Mouse (Mus musculus) liver, postnatal 0 days (tissue): ENCODE data around the gene Lamb1. TPM values are rescaled to one million over a fixed set of nuclear protein-coding genes. Genes with fewer than 3 reads are reported as not detected.

Experiments
- ATAC-seq: fragments of 200-750 bp; cut with Nextera tagmentation; 2 replicates; pipeline ENCODE4 v1.8.0; 2017; ENCODE audit warnings: mild to moderate bottlenecking, moderate library complexity
- DNase-seq: peaks from one replicate; pipeline ENCODE4 v3.0.0-alpha.2; 2016
- H3K27ac ChIP-seq: fragments of 300-500 bp; sonication (generic); 2 replicates; pipeline ENCODE4 v1.5.1; 2014; ENCODE audit warnings: antibody characterized with exemption, moderate library complexity, mild to moderate bottlenecking, low read depth
- H3K27me3 ChIP-seq: fragments of 300-500 bp; sonication (generic); 2 replicates; pipeline ENCODE4 v1.6.1; 2014; ENCODE audit warnings: low read length, control low read depth, mixed read lengths; ENCODE audit not compliant: insufficient read depth
- H3K36me3 ChIP-seq: fragments of 300-500 bp; sonication (generic); replicated peaks from 2 replicates; pipeline ENCODE4 v1.6.1; 2014; ENCODE audit warnings: mild to moderate bottlenecking, control low read depth, low read length, moderate library complexity, mixed read lengths; ENCODE audit not compliant: insufficient read depth
- H3K4me1 ChIP-seq: fragments of 300-500 bp; sonication (generic); 2 replicates; pipeline ENCODE4 v1.6.1; 2014; ENCODE audit warnings: antibody characterized with exemption, mild to moderate bottlenecking, control low read depth; ENCODE audit not compliant: insufficient read depth
- H3K4me2 ChIP-seq: fragments of 300-500 bp; sonication (generic); 2 replicates; pipeline ENCODE4 v1.6.1; 2014; ENCODE audit warnings: low read depth, mild to moderate bottlenecking, low read length, moderate library complexity, mixed read lengths
- H3K4me3 ChIP-seq: fragments of 300-500 bp; sonication (generic); 2 replicates; pipeline ENCODE4 v1.5.1; 2014; ENCODE audit warnings: low read depth, low read length
- H3K9ac ChIP-seq: fragments of 300-500 bp; sonication (generic); replicated peaks from 2 replicates; pipeline ENCODE4 v1.6.1; 2014; ENCODE audit warnings: mild to moderate bottlenecking, moderate library complexity
- H3K9me3 ChIP-seq: fragments of 300-500 bp; sonication (generic); 2 replicates; pipeline ENCODE4 v1.6.1; 2016; ENCODE audit warnings: mild to moderate bottlenecking, control low read depth, low read length, mixed read lengths
- CTCF ChIP-seq: sonication (generic); IDR thresholded peaks from 2 replicates; pipeline ENCODE4 v1.5.1; 2016; ENCODE audit warnings: antibody characterized with exemption, low read depth
- EP300 ChIP-seq: IDR thresholded peaks from 2 replicates; pipeline ENCODE4 v1.6.1; 2016; ENCODE audit warnings: antibody characterized with exemption, low read depth, mild to moderate bottlenecking
- WGBS: fragments of 180-500 bp; shearing (Covaris S2); extraction: QIAGEN DNeasy Blood & Tissue Kit; methylation state at CpG from one replicate; pipeline ENCODE4 v1.1.7; 2014; ENCODE audit not compliant: insufficient replicate concordance; 5-methylcytosine and 5-hydroxymethylcytosine counted together
- polyA plus RNA-seq: library from polyadenylated mRNA; unstranded; fragments of >200 nt; fragmentation: Nextera tagmentation; extraction: Ambion mirVana; gene quantifications from 2 replicates; pipeline ENCODE4 v1.2.1, GENCODE M21; 2015

Lamb1 gene
- polyA plus RNA-seq, 1 experiment from 2014 or later: 3.1 TPM

GRCm38 (mm10) chr12:31290951-31291350 lies 25.9 kb downstream of the Lamb1 start:
- WGBS: 69% methylated on average over 3 of the region's 3 CpGs
- TF ChIP-seq EP300: no peak
- TF ChIP-seq CTCF: no peak
- no peak for ATAC-seq

DNA sequence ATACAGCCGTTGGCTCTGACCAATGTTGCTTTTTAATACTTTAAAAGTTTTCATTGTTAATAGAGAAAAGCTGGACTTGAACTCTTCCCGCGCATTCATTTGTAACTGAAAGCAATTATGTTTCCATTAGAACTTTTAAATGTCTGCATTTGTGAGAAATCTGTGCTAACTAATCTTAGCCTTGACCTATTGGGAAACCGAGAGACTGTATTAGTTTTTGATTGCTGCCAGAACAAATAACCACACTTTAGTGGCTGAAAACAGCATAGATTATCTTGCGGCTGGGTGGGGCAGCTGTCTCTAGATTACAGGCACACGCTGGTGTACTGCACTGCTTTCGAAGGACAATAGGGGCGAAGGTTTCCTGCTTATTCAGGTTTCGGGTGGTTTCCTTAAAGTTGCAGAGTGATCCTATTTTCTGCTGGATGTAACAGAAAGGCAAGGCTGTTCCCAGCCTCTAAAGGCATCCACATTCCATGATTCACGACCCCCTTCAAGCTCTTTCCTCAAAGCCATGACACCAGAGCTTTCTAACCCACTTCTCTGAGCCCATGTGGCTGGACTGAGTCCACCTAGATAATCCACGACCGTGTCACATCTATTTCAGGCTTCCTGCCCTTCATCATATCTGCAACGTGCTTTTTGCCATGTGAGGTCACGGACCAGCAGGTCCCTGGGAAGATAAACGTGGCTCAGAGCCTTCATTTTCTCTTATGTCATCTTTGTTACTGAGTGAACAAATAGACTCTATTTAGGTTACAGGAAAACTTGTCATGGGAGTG lies 28.5 kb downstream of the Lamb1 start:
- no peak overlapping the region for H3K9ac ChIP-seq
- WGBS: 46% methylated on average over 15 of the region's 15 CpGs
- ATAC-seq (peak; percentile 48), DNase-seq (no peak)
- peaks cover 11% of the 10 kb centered on the region; the same call in 1 of the 2 replicates for H3K4me1 ChIP-seq
- H3K4me2 ChIP-seq: no peak overlapping the region
- H3K27me3 ChIP-seq: 0 out of 2 replicates have a peak, but pooled peaks cover 5% of the 10 kb centered on the region
- no peaks in the 10 kb centered on the region for H3K36me3 ChIP-seq
- no peak overlapping the region for H3K4me3 ChIP-seq
- no peak overlapping the region for H3K27ac ChIP-seq
- no peaks in the 10 kb centered on the region for H3K9me3 ChIP-seq
- TF ChIP-seq EP300: no peak
- no peak for TF ChIP-seq CTCF

More at GRCm38 (mm10) chr12:31290951-31291350, 25.9 kb downstream of the Lamb1 start:
- Histone ChIP-seq H3K27me3 (no peaks in the 10 kb centered on the region), H3K4me2 (no peak overlapping the region), H3K4me1 (peaks cover 11% of the 10 kb centered on the region; the same call in 1 of the 2 replicates), H3K27ac (no peak overlapping the region), H3K9ac (no peak overlapping the region), H3K9me3 (no peaks in the 10 kb centered on the region), H3K36me3 (no peaks in the 10 kb centered on the region), H3K4me3 (no peak overlapping the region)
- DNase-seq: no peak

- Histone ChIP-seq H3K27me3 (0 out of 2 replicates have a peak, but pooled peaks cover 5% of the 10 kb centered on the region), H3K36me3 (0 out of 2 replicates have a peak, but pooled peaks cover 2% of the 10 kb centered on the region), H3K27ac (no peak overlapping the region), H3K9me3 (no peaks in the 10 kb centered on the region), H3K4me1 (peaks cover 11% of the 10 kb centered on the region; the same call in 1 of the 2 replicates), H3K4me2 (peak overlapping the region; percentile 36; the same call in 1 of the 2 replicates), H3K9ac (no peak overlapping the region), H3K4me3 (no peak overlapping the region)
- ATAC-seq (peak; percentile 88), DNase-seq (peak; percentile 38)
- TF ChIP-seq CTCF: no peak
- TF ChIP-seq EP300: no peak
- WGBS: 61% methylated on average over 10 of the region's 10 CpGs
These were observed 29.5 kb downstream of the Lamb1 start for GRCm38 (mm10) chr12:31294526-31294925.

DNA sequence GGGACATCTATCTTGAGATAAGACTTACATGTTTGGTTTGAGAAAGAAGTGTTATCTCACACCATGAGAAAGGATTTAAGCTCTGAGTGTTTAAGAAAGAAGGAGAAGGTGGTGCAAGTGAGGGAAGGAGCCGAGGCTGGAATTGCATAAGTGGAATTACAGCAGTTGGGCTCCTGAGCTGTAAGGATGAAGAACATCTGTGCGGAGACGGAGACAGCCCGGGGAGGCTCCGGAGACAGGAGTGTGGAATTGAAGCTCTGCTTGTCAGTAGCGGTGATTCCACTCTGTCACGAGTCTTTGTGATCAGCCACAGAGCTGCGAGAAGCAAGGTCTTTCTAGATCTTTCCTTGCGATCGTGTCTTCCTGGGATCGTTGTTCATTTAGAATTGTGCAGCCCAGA lies 30.0 kb downstream of the Lamb1 start:
- Histone ChIP-seq H3K27me3 (0 out of 2 replicates have a peak, but pooled peaks cover 5% of the 10 kb centered on the region), H3K9ac (no peak overlapping the region), H3K9me3 (no peaks in the 10 kb centered on the region), H3K4me2 (peak overlapping the region; percentile 36), H3K27ac (no peak overlapping the region), H3K36me3 (0 out of 2 replicates have a peak, but pooled peaks cover 2% of the 10 kb centered on the region), H3K4me3 (no peak overlapping the region), H3K4me1 (peaks cover 11% of the 10 kb centered on the region; the same call in 1 of the 2 replicates)
- TF ChIP-seq EP300 (no peak), CTCF (no peak)
- no peak for ATAC-seq
- DNase-seq: no peak
- WGBS: 71% methylated on average over 11 of the region's 11 CpGs

DNA sequence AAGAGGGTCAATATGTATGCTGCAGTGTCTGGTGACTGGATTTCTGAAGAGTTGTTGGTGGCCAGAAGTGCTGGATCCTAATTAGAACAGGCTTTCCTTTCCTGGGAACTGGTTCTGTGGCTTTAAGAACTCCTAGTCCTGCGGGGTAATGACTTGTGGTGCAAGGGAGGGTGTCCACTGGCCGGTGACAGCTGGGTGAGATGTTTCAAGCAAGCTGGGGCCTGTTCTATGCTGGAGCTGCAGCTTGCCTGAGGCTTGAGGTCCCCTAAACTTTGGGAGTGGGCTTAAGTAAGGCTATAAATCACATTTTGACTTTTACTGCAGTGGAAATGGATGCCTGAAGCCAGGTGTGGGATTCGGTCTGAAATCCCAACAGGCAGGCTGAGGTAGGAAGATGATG lies 30.5 kb downstream of the Lamb1 start:
- WGBS: 60% methylated on average over 3 of the region's 3 CpGs
- Histone ChIP-seq H3K9ac (no peak overlapping the region), H3K27me3 (0 out of 2 replicates have a peak, but pooled peaks cover 5% of the 10 kb centered on the region), H3K4me3 (no peak overlapping the region), H3K4me2 (peak overlapping the region; percentile 36; the same call in 1 of the 2 replicates), H3K27ac (no peak overlapping the region), H3K4me1 (peaks cover 11% of the 10 kb centered on the region; the same call in 1 of the 2 replicates), H3K36me3 (0 out of 2 replicates have a peak, but pooled peaks cover 2% of the 10 kb centered on the region), H3K9me3 (no peaks in the 10 kb centered on the region)
- DNase-seq: no peak
- ATAC-seq: no peak
- TF ChIP-seq EP300 (no peak), CTCF (no peak)

DNA sequence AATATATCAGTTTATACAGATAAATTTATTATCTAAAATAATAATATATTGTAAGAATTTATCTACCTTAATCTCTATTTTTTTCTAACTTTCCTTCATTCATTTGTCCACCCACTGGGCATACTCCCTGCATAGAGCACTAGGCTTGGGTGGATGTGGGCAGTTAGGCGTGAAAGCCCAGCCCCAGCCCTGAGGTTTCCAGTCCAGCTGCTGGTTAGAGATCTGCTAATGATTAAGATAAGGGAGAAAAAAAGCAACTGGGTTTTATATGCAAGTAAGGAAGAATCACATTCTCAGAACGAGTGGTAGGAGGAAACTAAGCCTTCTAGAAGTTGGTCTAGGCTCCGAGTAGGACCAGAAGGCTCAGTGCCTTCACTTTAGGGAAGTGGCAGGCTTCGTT lies 31.1 kb downstream of the Lamb1 start:
- ATAC-seq: no peak
- 45% methylated on average over 4 of the region's 4 CpGs for WGBS
- H3K27me3 ChIP-seq: 0 out of 2 replicates have a peak, but pooled peaks cover 5% of the 10 kb centered on the region

More for the DNA sequence above, 31.1 kb downstream of the Lamb1 start:
- no peak for TF ChIP-seq EP300
- no peak for TF ChIP-seq CTCF
- Histone ChIP-seq H3K9me3 (no peaks in the 10 kb centered on the region), H3K4me2 (no peak overlapping the region), H3K4me1 (peaks cover 11% of the 10 kb centered on the region; the same call in 1 of the 2 replicates), H3K27ac (no peak overlapping the region), H3K4me3 (no peak overlapping the region), H3K36me3 (0 out of 2 replicates have a peak, but pooled peaks cover 2% of the 10 kb centered on the region), H3K9ac (no peak overlapping the region)
- no peak for DNase-seq
